In the genomic region with DNA sequence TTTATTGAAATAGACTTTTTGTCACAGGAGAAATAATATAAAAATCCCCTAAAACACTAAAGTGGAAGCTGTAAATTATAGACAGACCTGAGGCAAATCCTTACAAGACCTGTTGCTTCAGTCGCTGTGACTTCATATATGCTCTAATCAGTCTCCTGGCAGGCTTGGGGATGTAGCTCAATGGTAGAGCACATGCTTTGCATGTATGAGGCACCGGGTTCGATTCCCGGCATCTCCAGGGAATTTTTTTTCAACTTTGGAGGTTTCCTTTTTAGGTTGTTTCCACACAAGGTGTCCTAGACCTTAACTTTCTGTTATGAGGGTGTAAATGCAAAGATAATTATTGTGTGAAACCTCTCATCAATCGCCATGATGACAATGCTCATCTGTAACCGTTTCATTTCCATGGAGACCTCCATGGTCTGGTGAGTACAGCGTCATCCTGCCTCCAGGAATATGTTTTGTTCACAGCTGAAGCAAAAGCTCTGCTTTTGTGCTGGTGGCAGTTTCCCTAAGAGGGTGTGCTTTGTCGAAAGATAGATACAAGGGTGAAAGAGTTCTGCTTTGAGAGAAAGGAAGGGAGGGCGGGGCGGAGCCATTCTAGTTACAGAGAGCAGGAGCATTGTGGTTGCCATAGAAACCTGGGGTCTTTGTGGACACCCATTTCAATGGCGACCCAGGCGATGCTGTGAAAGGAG, we compare ENCODE assay signal across 8 mouse cellular contexts. TPM values are rescaled to one million over a fixed set of nuclear protein-coding genes. Genes with fewer than 3 reads are reported as not detected.
DNase-seq lines count a peak whose midpoint lies in the region; ATAC-seq lines count a peak whose summit lies in the region.

Gene Tceal3 (plus strand): TSS at position 644 of the 698 bp plus-strand sequence.

- H3K27ac ChIP-seq in hindbrain, embryonic 14.5 days = peak within 1 kb of the TSS; percentile 93

- DNase-seq in gastrocnemius, postnatal 4 days (ENCODE audit: low spot score in 2 of 2) = no peak
- no peak for DNase-seq in gastrocnemius, postnatal 25 days
- peak; percentile 80 for DNase-seq in embryo, embryonic 10.5 days (ENCODE audit: low spot score)
- peak; percentile 87 for DNase-seq in hindbrain, embryonic 14.5 days (ENCODE audit: low spot score)
- DNase-seq in mesoderm, embryonic 11.5 days (ENCODE audit: low read depth, low spot score) = peak; percentile 52
- no peak for DNase-seq in kidney, postnatal 10 days
- DNase-seq in thymus, postnatal 10 days (ENCODE audit: low spot score in 2 of 2) = no peak

- no peaks in the 10 kb centered on the region for H3K4me1 ChIP-seq in hindbrain, embryonic 14.5 days (replicated peaks; ENCODE audit: control insufficient read depth, insufficient read depth, low read length)

- peak; percentile 95 for ATAC-seq in hindbrain, embryonic 14.5 days (ENCODE audit: low FRiP score)
- ATAC-seq in erythroblast, adult 5-6 weeks (replicated peaks; ENCODE audit: low FRiP score, poor library complexity, severe bottlenecking) = no peak

- H3K9me3 ChIP-seq in hindbrain, embryonic 14.5 days (ENCODE audit: control insufficient read depth, low read length) = no peaks in the 10 kb centered on the region

- no peaks in the 10 kb centered on the region for H3K36me3 ChIP-seq in hindbrain, embryonic 14.5 days (replicated peaks; ENCODE audit: control insufficient read depth, insufficient read depth)

- no peaks in the 10 kb centered on the region for H3K27me3 ChIP-seq in hindbrain, embryonic 14.5 days (ENCODE audit: control insufficient read depth, insufficient read depth, low read length)

- 30% methylated on average over 12 of the region's 12 CpGs for WGBS in hindbrain, embryonic 14.5 days

- H3K4me3 ChIP-seq in hindbrain, embryonic 14.5 days (replicated peaks; ENCODE audit: low read length) = peak within 1 kb of the TSS; percentile 41

- peak within 1 kb of the TSS; percentile 62 for H3K9ac ChIP-seq in hindbrain, embryonic 14.5 days

- peak within 1 kb of the TSS; percentile 46 for H3K4me2 ChIP-seq in hindbrain, embryonic 14.5 days (replicated peaks)

RNA-seq across cellular contexts. Expression of gene Tceal3, which starts in this region (rescaled TPM):
- total RNA-seq in gastrocnemius, postnatal 4 days (2021) = 10 to 100 TPM; 20.5 to 42.4 TPM
- total RNA-seq in gastrocnemius, postnatal 25 days (2021) = 1 to 10 TPM in 1 of 2 experiments, under 1 TPM in 1; 0.80 to 1.3 TPM
- polyA plus RNA-seq in hindbrain, embryonic 14.5 days (2014; fragmentation: Nextera tagmentation; extraction: Ambion mirVana) = 43.0 and 43.2 TPM in 2 replicates
- not detected in 2 replicates for total RNA-seq in erythroblast, adult 5-6 weeks (2015; ENCODE audit: low replicate concordance)
- 1.8 TPM in 1 of 2 replicates, not detected in the other for total RNA-seq in erythroblast, adult 5-6 weeks (2017; ENCODE audit: low replicate concordance)

Comparison
In these comparisons a context has a peak if more than half of its experiments do, and no peak if none do; other contexts are left out.
1. RNA of gene Tceal3 (total RNA-seq): 20.5 to 42.4 TPM in gastrocnemius, postnatal 4 days; 1.8 TPM in erythroblast, adult 5-6 weeks and 0.80 to 1.3 TPM in gastrocnemius, postnatal 25 days; every median in the first group is over 4 times any median in the second.
2. DNase-seq: peak in embryo, embryonic 10.5 days (single experiment), hindbrain, embryonic 14.5 days (single experiment) and mesoderm, embryonic 11.5 days (single experiment); none in gastrocnemius, postnatal 4 days (0 of 2), gastrocnemius, postnatal 25 days (single experiment), kidney, postnatal 10 days (single experiment) and thymus, postnatal 10 days (0 of 2).